Mouse (Mus musculus): Measurements from ENCODE around the gene Hspb9. TPM values are rescaled to one million over a fixed set of nuclear protein-coding genes. Genes with fewer than 3 reads are reported as not detected.

Gene Hspb9
- total RNA-seq, 2 experiments from 2014 or later = not detected

DNA sequence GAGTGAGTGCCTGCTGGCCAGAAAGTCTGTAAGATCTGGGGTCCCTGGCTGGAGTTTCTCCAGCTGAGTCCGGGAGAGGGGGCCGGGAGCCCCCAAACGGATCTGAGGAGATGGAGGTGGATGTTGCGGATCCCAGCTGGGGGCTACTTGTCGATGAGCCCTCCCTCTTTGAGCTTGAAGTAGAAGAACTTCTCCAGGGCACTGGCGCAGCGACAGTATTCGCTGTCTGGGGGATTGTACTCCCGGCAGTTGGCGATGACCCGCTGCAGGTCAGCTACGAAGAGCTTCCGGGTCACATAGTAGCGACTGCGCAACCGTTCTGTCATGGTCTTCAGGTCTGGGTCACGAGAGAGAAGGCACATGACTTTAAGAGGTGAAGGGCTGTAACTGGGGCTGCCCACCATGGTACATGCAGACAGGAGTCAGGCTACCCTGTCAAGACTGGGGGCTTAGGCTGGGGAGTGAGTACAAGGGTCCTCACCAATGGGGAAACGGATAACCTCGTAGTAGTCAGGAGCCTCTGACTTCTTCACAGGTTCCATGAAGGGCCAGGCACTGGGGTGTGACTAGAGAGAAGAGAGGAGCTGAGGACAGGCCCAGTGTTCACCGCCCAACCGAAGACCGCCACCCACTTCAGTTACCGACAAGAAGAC lies 8.4 kb upstream of the Hspb9 start:
- DNase-seq = no peak

GRCm38 (mm10) chr11:100709201-100709810 lies 4.3 kb upstream of the Hspb9 start:
- no peak for DNase-seq

- no peak for DNase-seq
Observed at GRCm38 (mm10) chr11:100710528-100710927, 3.1 kb upstream of the Hspb9 start.

DNA sequence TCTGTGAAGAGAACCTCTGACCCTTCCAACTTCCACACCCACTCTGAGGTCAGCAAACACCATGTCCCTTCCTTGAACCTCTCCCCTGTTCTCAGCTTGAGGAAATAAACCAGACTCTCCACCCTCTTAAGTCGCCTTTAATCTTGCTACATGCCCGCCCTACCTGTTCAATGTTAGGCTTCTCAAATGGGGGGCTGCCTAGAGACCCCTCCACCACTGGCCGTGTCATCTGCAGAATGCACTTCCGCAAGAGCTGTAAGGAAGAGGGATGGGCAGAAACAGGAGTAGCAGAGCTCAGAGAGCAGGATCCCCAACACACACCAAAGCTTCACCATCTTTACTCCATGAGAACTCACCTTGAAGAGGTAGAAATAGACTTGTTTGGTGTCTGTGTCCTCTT lies 2.7 kb upstream of the Hspb9 start:
- DNase-seq = no peak

DNA sequence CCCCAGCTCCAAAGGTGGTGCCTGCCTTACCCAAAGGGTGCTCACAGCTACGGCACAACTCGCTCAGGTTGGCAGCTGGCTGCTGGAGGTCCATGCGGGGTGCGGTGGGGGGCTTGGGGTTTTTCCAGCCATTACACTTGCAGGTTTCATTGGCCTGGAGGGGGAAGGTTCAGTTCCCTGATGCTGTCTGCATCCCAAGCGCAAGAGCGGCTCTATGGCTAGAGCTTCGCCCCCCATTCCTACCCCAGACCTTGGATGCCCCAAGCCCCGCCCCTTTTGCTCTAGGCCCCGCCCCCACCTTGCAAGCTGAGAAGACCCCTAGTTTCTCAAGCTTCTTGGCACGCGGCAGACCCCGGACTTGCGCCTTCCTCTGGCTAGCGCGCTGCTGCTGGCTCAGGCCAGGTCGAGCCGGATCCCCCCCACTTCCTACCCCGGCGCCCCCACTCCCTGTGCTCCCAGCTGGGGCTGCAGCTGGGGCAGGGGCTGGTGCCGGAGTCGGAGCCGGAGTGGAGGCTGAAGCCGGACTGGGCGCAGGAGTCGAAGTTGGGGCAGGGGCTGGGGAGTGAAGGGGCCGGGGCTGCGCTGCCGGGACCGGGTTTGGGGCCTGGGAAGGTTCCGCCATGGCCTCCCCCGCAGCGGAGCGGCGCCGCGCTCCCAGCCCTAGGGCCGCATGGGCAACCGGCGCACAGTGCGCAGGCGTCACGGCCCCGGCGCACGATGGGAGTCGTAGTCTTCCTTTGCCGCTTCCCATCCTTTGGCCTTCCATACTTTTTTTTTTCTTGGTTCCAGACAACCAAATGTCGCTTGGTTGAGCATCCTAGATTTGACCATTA lies 1.7 kb upstream of the Hspb9 start, which contains the start of gene Kat2a:
TSS of gene Kat2a (minus strand) at position 683 of the 833 bp plus-strand sequence.
- peak; percentile 89 to 90 for DNase-seq

- no peak for DNase-seq
Observed at GRCm38 (mm10) chr11:100713174-100713573, 476 bp upstream of the Hspb9 start.

DNA sequence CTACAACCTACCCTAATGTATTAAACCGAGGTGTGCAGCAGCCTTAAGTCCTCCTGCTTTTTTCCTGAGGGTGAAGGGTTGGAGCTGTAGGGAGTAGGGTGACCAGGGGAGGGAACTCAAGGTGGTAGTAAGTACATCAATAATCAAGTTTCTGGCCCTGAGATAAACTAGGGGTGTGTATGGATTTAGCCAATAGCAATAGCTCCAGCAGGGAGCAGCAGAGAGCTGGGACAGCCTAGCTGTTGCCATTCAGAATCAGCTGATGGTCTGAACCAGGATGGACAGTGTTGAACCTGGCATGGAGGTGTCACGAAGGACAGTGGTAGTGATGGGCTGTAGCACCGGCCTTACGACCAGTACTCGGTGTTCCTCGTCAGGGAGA lies 875 bp downstream of the Hspb9 start:
- DNase-seq = peak; percentile 84 to 92

DNA sequence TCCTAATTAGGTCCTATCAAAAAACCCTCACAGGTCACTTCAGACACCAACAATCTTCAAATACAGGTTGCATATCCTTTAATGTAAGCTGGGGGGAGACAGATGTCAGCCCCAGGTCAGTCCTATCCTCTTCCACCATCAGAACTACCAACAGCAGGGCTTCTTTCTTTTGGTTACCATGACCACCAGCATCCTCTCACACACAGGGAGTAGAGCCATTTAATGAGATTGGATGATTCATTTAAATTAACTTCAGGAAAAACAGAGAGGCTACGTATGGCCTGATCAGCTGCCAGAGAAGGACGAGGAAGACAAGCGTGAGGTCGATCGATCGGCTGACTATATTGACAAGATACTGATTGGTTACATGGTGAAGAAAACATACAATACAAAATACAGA lies 1.3 kb downstream of the Hspb9 start:
- DNase-seq = no peak

DNA sequence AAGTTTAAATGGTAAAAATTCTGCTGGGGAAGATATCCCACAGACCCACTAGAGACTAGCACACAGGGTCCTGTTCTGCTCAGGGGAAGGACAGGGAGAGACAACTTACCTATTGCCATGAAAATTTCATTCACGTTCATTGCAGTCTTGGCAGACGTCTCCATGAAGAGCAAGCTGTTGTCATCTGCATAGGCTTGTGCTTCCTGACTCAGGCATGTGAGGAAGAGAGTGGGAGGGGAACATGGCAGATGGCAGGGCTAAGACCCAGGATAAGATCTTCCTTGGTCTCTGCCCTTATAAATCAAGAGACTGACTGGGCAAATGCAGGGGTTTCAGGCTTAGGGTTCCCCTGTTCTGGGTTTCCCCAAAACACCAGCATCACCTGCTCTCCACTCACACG lies 3.0 kb downstream of the Hspb9 start:
- DNase-seq = no peak

DNA sequence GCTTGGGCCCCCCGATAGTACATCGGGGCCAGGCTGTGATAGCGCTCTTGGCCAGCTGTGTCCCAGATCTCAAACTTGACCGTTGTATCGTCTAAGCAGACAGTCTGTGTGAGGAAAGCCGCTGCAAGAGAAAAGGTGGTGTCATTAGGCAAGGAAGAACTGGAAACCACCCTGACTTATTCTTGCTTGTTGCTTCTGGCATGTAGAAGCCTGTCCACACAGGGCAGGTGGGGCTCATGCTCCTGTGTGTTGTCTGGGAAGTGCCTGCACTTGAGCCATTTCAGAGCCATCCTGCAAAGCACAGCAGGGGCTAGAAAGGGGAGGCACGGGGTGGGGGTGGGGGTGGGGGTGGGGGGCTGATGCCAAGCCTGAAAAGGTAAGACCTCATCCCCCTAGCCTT lies 4.8 kb downstream of the Hspb9 start:
- no peak for DNase-seq

DNA sequence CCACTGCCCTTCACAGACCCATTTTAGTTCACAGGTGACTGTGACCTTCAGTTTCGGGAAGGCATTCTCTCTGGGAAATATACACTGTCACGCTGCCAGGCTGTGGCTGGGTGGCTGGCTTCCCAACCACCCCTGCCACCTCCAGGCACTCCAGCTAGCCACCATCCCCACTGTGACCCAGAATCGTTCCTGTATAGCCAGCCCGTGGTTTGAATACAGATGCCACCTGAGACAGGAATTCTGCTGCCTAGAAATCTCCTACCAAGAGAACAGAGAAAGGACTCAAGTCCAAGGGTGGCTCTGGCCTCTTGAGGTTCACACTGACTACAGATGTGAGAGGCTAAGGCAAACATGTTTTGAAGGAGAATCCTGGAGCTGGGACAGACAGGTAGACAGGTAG lies 5.2 kb downstream of the Hspb9 start:
- peak in 1 of 2 experiments; percentile 45 for DNase-seq

- peak in 1 of 2 experiments; percentile 55 for DNase-seq
Observed at GRCm38 (mm10) chr11:100719312-100719711, 5.7 kb downstream of the Hspb9 start.

GRCm38 (mm10) chr11:100719893-100720292 lies 6.2 kb downstream of the Hspb9 start:
- no peak for DNase-seq

- DNase-seq = peak; percentile 53 to 64
Observed at GRCm38 (mm10) chr11:100720345-100720744, 6.7 kb downstream of the Hspb9 start.

DNA sequence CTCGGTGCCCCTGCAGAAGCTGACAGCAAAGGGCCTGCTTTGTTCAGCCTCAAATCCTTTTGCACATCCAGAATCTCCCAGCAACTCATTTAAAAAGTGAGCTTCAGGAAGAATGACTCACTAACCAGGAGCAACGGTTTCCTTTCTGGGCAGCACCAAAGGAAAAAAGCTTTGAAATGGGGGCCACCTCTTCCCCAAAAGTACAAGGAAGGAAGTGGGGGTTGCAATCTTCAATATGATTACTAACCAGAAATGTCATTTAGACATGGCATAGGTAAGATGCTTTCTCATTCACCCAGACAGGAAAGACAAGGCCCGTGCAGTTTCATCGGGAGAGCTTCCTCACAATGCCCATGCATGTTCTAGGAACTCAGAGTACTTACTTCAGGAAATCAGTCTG lies 7.6 kb downstream of the Hspb9 start:
- peak; percentile 48 to 59 for DNase-seq

GRCm38 (mm10) chr11:100721776-100722492 lies 8.3 kb downstream of the Hspb9 start:
- DNase-seq = peak in 1 of 2 experiments; percentile 54

- no peak for DNase-seq
Observed at GRCm38 (mm10) chr11:100722493-100723028, 8.9 kb downstream of the Hspb9 start.

DNA sequence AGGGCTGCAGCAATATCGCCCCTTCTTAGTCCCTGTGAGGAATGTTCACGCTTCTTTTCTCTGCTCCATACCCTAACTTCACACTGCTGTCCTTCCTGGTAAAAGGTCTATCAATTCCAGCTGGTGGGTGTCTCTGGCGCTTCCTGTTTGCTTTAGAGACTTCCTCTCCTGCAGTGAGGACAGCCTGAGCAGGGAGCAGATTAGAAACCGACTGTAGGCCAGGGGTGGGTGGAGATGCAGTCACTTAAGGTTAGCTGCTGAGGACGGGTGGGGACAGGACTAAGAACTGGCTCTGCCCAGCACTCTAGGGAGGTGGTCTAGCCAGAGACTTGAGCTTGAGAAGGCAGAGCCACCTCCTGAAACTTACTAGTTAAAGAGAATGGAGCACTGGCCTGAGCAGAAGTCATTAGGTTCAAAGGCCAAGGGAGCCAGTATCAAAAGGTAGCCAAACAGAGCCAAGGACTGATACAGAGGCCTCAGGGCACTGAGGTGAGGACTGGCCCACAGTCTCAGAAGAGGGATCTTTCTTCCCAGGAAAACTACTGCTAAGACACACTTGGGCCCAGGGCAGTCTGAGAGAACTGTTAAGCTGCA lies 11.4 kb downstream of the Hspb9 start:
- peak; percentile 56 to 75 for DNase-seq

GRCm38 (mm10) chr11:100727201-100727600 lies 13.6 kb downstream of the Hspb9 start:
- no peak for DNase-seq

DNA sequence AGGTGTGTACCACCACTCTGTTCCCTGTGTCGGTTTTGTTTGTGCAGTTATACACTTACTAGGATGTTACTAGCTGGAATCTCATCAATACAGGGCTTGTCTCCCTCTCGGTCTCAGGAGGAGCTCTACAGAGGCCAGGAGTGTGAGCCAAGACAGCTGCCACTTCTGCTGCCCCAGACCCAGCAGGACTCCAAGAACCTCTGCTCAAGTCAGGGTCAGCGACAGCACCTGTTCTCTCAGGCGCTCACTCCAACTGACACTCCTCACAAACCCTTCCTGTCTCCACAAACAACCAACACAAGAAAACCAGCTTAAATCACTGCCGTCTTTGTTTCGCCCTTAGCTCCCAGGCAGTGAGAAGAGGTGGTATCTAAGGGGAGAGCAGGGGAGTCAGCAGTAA lies 15.0 kb downstream of the Hspb9 start:
- no peak for DNase-seq

DNA sequence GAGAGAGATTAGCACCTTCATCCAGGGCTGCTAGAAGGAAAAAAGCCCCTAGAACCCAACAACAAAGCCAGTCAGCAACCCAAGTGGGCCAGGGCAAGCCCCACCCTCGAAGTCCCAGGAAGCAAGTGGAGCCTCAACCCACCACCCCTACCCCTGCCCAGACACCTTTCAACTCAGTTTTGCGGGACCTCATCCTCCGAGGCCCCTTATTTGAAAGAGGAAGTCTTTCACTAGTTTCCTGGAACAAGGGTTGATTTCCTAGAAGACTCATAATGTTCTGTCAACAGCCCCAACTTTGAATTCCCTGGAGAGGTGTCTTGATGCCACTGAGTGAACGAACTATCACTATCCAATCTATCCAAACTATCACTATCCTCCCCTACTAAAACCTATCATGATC lies 16.3 kb downstream of the Hspb9 start:
- DNase-seq = no peak

All from heart, adult 18-20 months (tissue).